Mouse (Mus musculus) lung, embryonic 16.5 days (tissue): ENCODE results near the gene Lsamp. TPM values are rescaled to one million over a fixed set of nuclear protein-coding genes. Genes with fewer than 3 reads are reported as not detected.

Source experiments
- ATAC-seq: fragments of 200-750 bp; cut with Nextera tagmentation; 2 replicates; pipeline ENCODE4 v1.8.0; 2017; ENCODE audit warnings: low read depth, mild to moderate bottlenecking, moderate library complexity
- H3K27ac ChIP-seq: fragments of 300-500 bp; sonication (generic); 2 replicates; pipeline ENCODE4 v1.5.1; 2014; ENCODE audit warnings: mild to moderate bottlenecking, control low read depth, low read length
- H3K27me3 ChIP-seq: fragments of 300-500 bp; sonication (generic); 2 replicates; pipeline ENCODE4 v1.6.1; 2014; ENCODE audit warnings: low read depth, low read length, mixed read lengths; ENCODE audit not compliant: control insufficient read depth, insufficient read depth
- H3K36me3 ChIP-seq: fragments of 300-500 bp; sonication (generic); 2 replicates; pipeline ENCODE4 v1.6.1; 2014; ENCODE audit warnings: low read length; ENCODE audit not compliant: control insufficient read depth, insufficient read depth
- H3K4me1 ChIP-seq: fragments of 300-500 bp; sonication (generic); replicated peaks from 2 replicates; pipeline ENCODE4 v1.6.1; 2014; ENCODE audit warnings: low read length, mixed read lengths; ENCODE audit not compliant: control insufficient read depth, insufficient read depth
- H3K4me2 ChIP-seq: fragments of 300-500 bp; sonication (generic); 2 replicates; pipeline ENCODE4 v1.6.1; 2014; ENCODE audit warnings: low read depth, low read length, control low read depth
- H3K4me3 ChIP-seq: fragments of 300-500 bp; sonication (generic); 2 replicates; pipeline ENCODE4 v1.5.1; 2014; ENCODE audit warnings: mild to moderate bottlenecking, low read length, control low read depth
- H3K9ac ChIP-seq: fragments of 300-500 bp; sonication (generic); 2 replicates; pipeline ENCODE4 v1.6.1; 2014; ENCODE audit warnings: low read length, control low read depth
- H3K9me3 ChIP-seq: fragments of 300-500 bp; sonication (generic); 2 replicates; pipeline ENCODE4 v1.6.1; 2016; ENCODE audit warnings: low read length; ENCODE audit not compliant: control insufficient read depth
- WGBS: fragments of 180-500 bp; shearing (Covaris S2); extraction: QIAGEN DNeasy Blood & Tissue Kit; methylation state at CpG from one replicate; pipeline ENCODE4 v1.1.7; 2014; 5-methylcytosine and 5-hydroxymethylcytosine counted together
- polyA plus RNA-seq: library from polyadenylated mRNA; unstranded; fragments of >200 nt; fragmentation: Nextera tagmentation; extraction: Ambion mirVana; gene quantifications from 2 replicates; pipeline ENCODE4 v1.2.1, GENCODE M21; 2015

Lsamp gene
- 1.2 and 1.3 TPM in 2 replicates for polyA plus RNA-seq

DNA sequence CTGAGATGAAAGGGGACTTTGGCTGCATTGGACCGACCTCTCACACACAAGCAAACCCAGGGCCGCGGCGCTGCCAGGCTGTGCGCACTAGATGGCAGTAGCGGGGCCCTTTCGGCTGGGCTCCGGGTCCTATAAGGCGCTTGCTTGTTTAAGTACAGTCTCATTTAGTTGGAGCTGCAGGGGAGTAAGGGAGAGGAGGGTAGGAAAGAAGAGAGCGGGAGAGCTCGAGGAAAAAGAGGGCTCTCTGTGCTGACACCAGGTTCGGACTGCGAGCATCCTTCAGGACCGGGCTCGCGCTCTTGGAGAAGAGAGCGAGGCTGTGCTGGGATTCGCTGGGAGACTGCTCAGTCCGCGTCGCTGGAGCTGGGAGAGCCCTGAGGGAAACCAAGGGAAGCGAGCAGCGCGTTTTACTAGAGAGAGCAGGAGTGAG lies at the start of gene Lsamp:
Gene Lsamp (plus strand): TSS at position 157 of the 430 bp plus-strand sequence.
- Histone ChIP-seq H3K27ac (no peak within 1 kb of the TSS), H3K36me3 (no peaks in the 10 kb centered on the region), H3K9me3 (no peaks in the 10 kb centered on the region), H3K27me3 (peaks cover 3% of the 10 kb centered on the region; the same call in 1 of the 2 replicates), H3K4me2 (peak within 1 kb of the TSS; percentile 93), H3K9ac (peak within 1 kb of the TSS; percentile 56), H3K4me3 (peak within 1 kb of the TSS; percentile 47), H3K4me1 (0 out of 2 replicates have a peak, but pooled peaks cover 3% of the 10 kb centered on the region)
- peak; percentile 93 for ATAC-seq
- WGBS, result under 1% methylated on average over 24 of the region's 24 CpGs

DNA sequence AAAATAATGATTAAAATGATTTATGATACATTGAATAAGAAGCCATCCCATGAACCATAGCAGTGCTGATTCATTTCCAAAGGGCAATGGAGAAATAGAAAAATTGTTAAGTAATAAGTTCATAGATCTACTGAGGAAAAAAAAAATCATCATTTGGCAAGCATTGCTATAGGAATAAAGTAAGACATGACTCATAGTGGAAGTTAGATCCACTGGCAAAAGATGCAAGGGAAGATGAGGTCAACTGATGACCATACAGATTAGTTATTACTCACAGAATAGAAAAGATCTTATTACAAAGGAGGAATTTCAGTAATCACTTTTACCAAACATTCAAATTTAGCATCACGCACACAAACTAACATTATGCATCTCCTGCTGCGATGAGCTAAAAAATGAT lies 26.5 kb upstream of the Lsamp start:
- 89% methylated on average over 2 of the region's 2 CpGs for WGBS

DNA sequence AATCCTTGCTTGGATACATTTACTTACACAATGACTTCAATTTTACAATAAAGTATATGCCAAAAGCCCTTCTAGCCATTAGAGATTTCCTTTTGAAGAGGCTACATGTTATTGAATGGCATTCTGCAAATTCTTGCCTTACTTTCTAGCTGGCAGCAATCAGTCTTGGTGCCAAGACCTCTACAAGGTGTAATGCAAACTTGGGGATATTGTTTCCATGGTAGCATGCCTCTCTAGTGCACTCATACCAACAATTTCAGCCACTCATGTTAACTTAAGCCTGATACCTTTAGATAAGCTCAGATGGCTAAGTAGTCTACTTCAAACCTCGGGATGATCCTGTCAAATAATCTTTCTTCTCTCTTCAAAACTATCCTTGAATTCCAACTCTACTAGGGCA lies 11.4 kb upstream of the Lsamp start:
- Histone ChIP-seq H3K4me3 (no peak overlapping the region), H3K9ac (no peak overlapping the region), H3K4me1 (no peaks in the 10 kb centered on the region), H3K27ac (no peak overlapping the region), H3K27me3 (no peaks in the 10 kb centered on the region), H3K36me3 (no peaks in the 10 kb centered on the region), H3K4me2 (no peak overlapping the region), H3K9me3 (no peaks in the 10 kb centered on the region)
- 47% methylated on average over 1 of the region's 1 CpGs for WGBS
- peak; percentile 83 for ATAC-seq

More for the DNA sequence above, 26.5 kb upstream of the Lsamp start:
- no peak overlapping the region for H3K4me3 ChIP-seq
- ATAC-seq, result no peak
- no peaks in the 10 kb centered on the region for H3K4me1 ChIP-seq
- H3K4me2 ChIP-seq, result no peak overlapping the region
- H3K9me3 ChIP-seq, result no peaks in the 10 kb centered on the region
- no peaks in the 10 kb centered on the region for H3K27me3 ChIP-seq
- no peaks in the 10 kb centered on the region for H3K36me3 ChIP-seq
- H3K9ac ChIP-seq, result no peak overlapping the region
- no peak overlapping the region for H3K27ac ChIP-seq

DNA sequence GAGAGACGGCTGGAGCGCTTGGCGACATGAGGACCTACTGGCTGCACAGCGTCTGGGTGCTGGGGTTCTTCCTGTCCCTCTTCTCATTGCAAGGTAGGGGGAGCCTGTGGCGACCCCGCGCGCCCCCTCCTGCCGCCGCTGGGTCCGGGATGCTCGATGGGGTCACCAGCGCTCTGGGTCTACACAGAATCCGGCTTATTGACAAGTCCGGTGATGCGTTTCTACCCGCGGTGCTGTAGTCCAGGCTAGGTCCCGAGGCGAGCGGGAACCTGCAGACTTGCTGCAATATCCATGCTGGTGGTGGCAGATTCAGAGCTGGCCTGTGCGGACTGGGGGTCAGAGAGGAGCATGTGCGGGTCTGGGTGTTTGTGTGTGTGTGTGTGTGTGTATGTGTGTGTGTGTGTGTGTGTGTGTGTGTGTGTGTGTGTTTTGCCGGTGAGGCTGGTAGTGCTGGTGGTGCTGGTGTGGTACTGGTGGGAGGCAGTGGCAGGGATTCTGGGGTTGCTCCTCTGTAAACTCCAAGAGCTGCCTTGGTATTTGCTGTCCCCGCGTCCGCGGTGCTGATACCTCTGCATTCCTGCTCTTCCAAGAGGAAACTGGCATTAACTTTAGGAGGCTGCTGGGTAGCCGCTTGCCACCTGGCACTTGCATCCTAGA lies 602 bp downstream of the Lsamp start:
- peak; percentile 72 for ATAC-seq
- H3K27ac ChIP-seq, result no peak overlapping the region
- WGBS, result 2% methylated on average over 25 of the region's 29 CpGs

DNA sequence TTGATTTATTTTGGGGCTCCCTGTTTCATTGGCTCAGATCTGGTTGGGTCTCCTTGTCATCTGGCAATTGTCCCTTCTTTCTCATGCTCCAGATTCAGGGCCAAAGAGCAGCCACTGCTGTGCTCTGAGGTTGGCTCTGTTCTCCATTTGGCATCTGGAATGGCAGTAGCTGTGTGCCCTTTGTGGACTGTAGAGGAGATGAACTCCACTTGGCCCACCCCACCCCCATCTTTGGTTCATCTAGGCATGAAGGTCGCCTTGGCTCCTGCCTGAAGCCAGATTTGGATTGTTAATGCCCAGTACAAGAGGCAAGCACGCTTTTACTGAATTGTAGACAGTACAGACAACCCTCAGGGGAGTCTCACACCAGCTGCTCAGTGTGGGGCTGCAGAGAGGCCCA lies 4.3 kb downstream of the Lsamp start:
- ATAC-seq, result no peak
- Histone ChIP-seq H3K9ac (no peak overlapping the region), H3K36me3 (no peaks in the 10 kb centered on the region), H3K4me2 (no peak overlapping the region), H3K9me3 (no peaks in the 10 kb centered on the region), H3K4me1 (0 out of 2 replicates have a peak, but pooled peaks cover 3% of the 10 kb centered on the region), H3K27me3 (peaks cover 3% of the 10 kb centered on the region; the same call in 1 of the 2 replicates), H3K27ac (no peak overlapping the region), H3K4me3 (no peak overlapping the region)
- 60% methylated on average over 2 of the region's 2 CpGs for WGBS

More for the DNA sequence above, 602 bp downstream of the Lsamp start:
- Histone ChIP-seq H3K4me3 (peak overlapping the region; percentile 47), H3K36me3 (no peaks in the 10 kb centered on the region), H3K4me1 (0 out of 2 replicates have a peak, but pooled peaks cover 3% of the 10 kb centered on the region), H3K27me3 (peaks cover 3% of the 10 kb centered on the region; the same call in 1 of the 2 replicates), H3K4me2 (peak overlapping the region; percentile 93), H3K9me3 (no peaks in the 10 kb centered on the region), H3K9ac (peak overlapping the region; percentile 56)

DNA sequence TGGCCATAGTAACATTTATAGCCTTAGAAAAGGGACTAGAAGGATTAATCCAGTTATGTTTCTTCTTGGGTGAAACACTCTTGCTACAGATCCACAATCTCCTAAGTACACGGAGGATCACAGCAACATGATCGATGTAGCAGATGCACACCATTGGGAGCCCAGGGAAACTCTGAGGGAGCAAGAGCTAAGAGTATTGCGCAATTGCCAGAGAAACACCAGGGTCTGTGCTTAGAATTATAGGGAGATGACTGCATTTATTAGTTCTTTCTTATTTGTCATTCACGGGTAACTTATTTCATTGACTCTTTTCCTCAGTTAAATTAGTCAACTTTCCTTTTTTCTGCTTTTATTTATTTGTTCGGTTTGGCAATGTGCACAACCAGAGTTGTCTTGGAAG lies 10.7 kb downstream of the Lsamp start:
- Histone ChIP-seq H3K4me2 (no peak overlapping the region), H3K4me3 (no peak overlapping the region), H3K9me3 (no peaks in the 10 kb centered on the region), H3K27me3 (no peaks in the 10 kb centered on the region), H3K27ac (no peak overlapping the region), H3K36me3 (no peaks in the 10 kb centered on the region), H3K4me1 (no peaks in the 10 kb centered on the region), H3K9ac (no peak overlapping the region)
- no peak for ATAC-seq
- WGBS, result 82% methylated on average over 5 of the region's 5 CpGs

DNA sequence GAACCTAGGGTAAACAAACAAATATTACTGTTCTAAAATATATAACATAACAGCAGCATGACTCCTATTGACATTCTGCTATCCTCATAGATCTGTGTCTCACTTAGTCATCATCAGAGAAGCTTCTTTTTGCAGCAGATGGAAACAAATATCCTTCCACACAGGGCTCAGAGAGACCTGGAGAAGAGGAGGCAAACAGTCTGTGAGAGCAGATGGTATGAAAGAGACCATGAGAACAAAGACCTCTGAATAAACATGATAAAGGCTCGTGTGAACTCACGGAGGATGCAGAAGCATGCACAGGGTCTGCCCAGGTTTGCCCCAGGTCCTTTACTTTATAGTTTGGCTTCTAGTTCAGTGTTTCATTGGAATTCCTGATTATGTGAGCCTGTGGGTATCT lies 24.6 kb downstream of the Lsamp start:
- Histone ChIP-seq H3K4me1 (no peaks in the 10 kb centered on the region), H3K9ac (no peak overlapping the region), H3K4me3 (no peak overlapping the region), H3K4me2 (no peak overlapping the region), H3K27me3 (no peaks in the 10 kb centered on the region), H3K9me3 (no peaks in the 10 kb centered on the region), H3K27ac (no peak overlapping the region), H3K36me3 (no peaks in the 10 kb centered on the region)
- ATAC-seq, result no peak
- WGBS, result 43% methylated on average over 2 of the region's 2 CpGs

DNA sequence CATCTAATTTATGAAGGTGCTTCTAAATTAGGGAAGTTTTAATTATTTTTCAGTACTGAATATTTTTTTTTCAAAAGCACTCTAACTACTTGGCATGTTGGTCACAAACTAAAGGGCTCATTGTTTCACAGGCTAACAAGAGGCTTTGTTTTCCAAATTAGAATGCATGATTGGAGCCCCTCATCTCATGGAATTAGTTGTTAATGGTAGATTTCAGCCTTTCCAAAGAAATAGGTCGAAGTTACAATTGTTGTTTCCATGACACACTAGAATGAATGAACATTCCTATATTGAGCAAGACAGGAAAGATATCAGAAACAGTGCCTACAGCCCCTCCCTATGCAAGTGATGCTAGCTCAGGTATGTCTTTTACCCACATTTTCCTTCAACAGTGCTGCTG lies 26.9 kb downstream of the Lsamp start:
- Histone ChIP-seq H3K4me2 (no peak overlapping the region), H3K9ac (no peak overlapping the region), H3K9me3 (no peaks in the 10 kb centered on the region), H3K27me3 (no peaks in the 10 kb centered on the region), H3K4me1 (no peaks in the 10 kb centered on the region), H3K4me3 (no peak overlapping the region), H3K27ac (no peak overlapping the region), H3K36me3 (no peaks in the 10 kb centered on the region)
- no peak for ATAC-seq
- WGBS, result 51% methylated on average over 1 of the region's 1 CpGs

DNA sequence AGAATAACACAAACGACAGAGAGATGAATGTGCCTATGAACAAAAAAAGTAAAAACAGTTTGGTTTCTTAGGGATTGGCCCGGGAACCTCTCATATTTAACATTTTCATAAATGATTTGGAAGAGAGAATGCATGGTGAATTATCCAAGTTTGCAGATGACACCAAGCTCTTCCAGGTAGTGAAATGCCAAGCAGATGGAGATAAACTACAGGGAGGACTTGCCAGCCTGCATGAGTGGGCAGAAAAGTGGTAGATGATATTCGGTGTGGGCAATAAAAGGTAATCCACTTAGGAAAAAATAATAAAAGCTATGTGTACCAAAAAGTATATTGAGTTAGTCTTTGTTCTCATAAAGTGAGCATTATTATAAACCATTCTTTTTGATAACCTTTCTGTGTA lies 38.5 kb downstream of the Lsamp start:
- Histone ChIP-seq H3K4me3 (no peak overlapping the region), H3K4me2 (no peak overlapping the region), H3K9me3 (no peaks in the 10 kb centered on the region), H3K9ac (no peak overlapping the region), H3K27me3 (no peaks in the 10 kb centered on the region), H3K4me1 (no peaks in the 10 kb centered on the region), H3K27ac (no peak overlapping the region), H3K36me3 (no peaks in the 10 kb centered on the region)
- no peak for ATAC-seq
- WGBS, result 78% methylated on average over 3 of the region's 3 CpGs
